Mouse (Mus musculus): ENCODE measurements around the gene Olfr1411.

- TF ChIP-seq E2F4 (IDR thresholded peaks at IDR 0.05; ENCODE audit: insufficient replicate concordance, low read depth, low read length) (no peak), MEF2A (IDR thresholded peaks at IDR 0.05; ENCODE audit: borderline replicate concordance, low read depth, low read length) (no peak), SIN3A (IDR thresholded peaks at IDR 0.05; ENCODE audit: low read length) (no peak), KAT2A (IDR thresholded peaks at IDR 0.05; ENCODE audit: insufficient replicate concordance, low read length) (no peak), MAX (IDR thresholded peaks at IDR 0.05; ENCODE audit: low read length) (no peak), CTCF (conservative IDR thresholded peaks at IDR 0.05 in 1 of 2, IDR thresholded peaks at IDR 0.05 in 1 of 2; ENCODE audit: low read depth in 2 of 2, low read length in 2 of 2) (no peak), ZKSCAN1 (IDR thresholded peaks at IDR 0.05; ENCODE audit: borderline replicate concordance, low read depth, low read length) (no peak), TCF12 (IDR thresholded peaks at IDR 0.05; ENCODE audit: low read depth, low read length) (no peak), EP300 (IDR thresholded peaks at IDR 0.05; ENCODE audit: low read length) (no peak), BHLHE40 (IDR thresholded peaks at IDR 0.05; ENCODE audit: low read depth, low read length) (no peak), POLR2A (IDR thresholded peaks at IDR 0.05; ENCODE audit: low read depth, low read length) (no peak), TBP (conservative IDR thresholded peaks at IDR 0.05; ENCODE audit: low read depth, low read length) (no peak)
Observed at GRCm38 (mm10) chr1:92605482-92605881, 11.3 kb downstream of the Olfr1411 start, which contains the start of gene Olfr1410.

All from CH12.LX (cell line).